Mouse (Mus musculus): ENCODE measurements at regions not wholly inside any gene's neighbourhood (a gene's known extent, or its start where the extent isn't known, plus 50 kb on each side); places are given as distances from the start of the nearest gene placed in this dataset.

GRCm38 (mm10) chrX:11845566-11845965 lies 314.6 kb downstream of the Bcor start:
- DNase-seq = no peak

GRCm38 (mm10) chrX:11855910-11856309 lies 304.2 kb downstream of the Bcor start:
- no peak for DNase-seq

GRCm38 (mm10) chrX:11859396-11859795 lies 300.8 kb downstream of the Bcor start:
- no peak for DNase-seq

GRCm38 (mm10) chrX:11861119-11861708 lies 298.9 kb downstream of the Bcor start:
- DNase-seq = no peak

- DNase-seq = no peak
These were observed 298.3 kb downstream of the Bcor start for GRCm38 (mm10) chrX:11861892-11862291.

- DNase-seq = no peak
These were observed 297.0 kb downstream of the Bcor start for GRCm38 (mm10) chrX:11863106-11863505.

GRCm38 (mm10) chrX:11873913-11874312 lies 286.2 kb downstream of the Bcor start:
- DNase-seq = no peak

- DNase-seq = no peak
These were observed 283.5 kb downstream of the Bcor start for GRCm38 (mm10) chrX:11876636-11877035.

- DNase-seq = no peak
These were observed 282.1 kb downstream of the Bcor start for GRCm38 (mm10) chrX:11878028-11878427.

- no peak for DNase-seq
These were observed 279.2 kb downstream of the Bcor start for GRCm38 (mm10) chrX:11880972-11881371.

- DNase-seq = no peak
These were observed 276.1 kb downstream of the Bcor start for GRCm38 (mm10) chrX:11883738-11884716.

- no peak for DNase-seq
These were observed 267.8 kb downstream of the Bcor start for GRCm38 (mm10) chrX:11892396-11892795.

GRCm38 (mm10) chrX:11893606-11894279 lies 266.4 kb downstream of the Bcor start:
- no peak for DNase-seq

- DNase-seq = no peak
These were observed 265.9 kb downstream of the Bcor start for GRCm38 (mm10) chrX:11894280-11894662.

- peak; percentile 79 for DNase-seq
These were observed 264.8 kb downstream of the Bcor start for GRCm38 (mm10) chrX:11895396-11895795.

GRCm38 (mm10) chrX:11898280-11898679 lies 261.9 kb downstream of the Bcor start:
- no peak for DNase-seq

GRCm38 (mm10) chrX:11899051-11899450 lies 261.1 kb downstream of the Bcor start:
- no peak for DNase-seq

GRCm38 (mm10) chrX:11899914-11900313 lies 260.2 kb downstream of the Bcor start:
- DNase-seq = no peak

- DNase-seq = no peak
These were observed 258.4 kb downstream of the Bcor start for GRCm38 (mm10) chrX:11901791-11902190.

GRCm38 (mm10) chrX:11903116-11903700 lies 256.9 kb downstream of the Bcor start:
- no peak for DNase-seq

- no peak for DNase-seq
These were observed 254.9 kb downstream of the Bcor start for GRCm38 (mm10) chrX:11905231-11905630.

- DNase-seq = peak; percentile 34
These were observed 253.0 kb downstream of the Bcor start for GRCm38 (mm10) chrX:11907167-11907566.

GRCm38 (mm10) chrX:11915984-11916383 lies 244.2 kb downstream of the Bcor start:
- no peak for DNase-seq
